Mouse (Mus musculus) bone marrow macrophage, adult 2 months (primary cell): Measurements from ENCODE around the gene Hydin. TPM values are rescaled to one million over a fixed set of nuclear protein-coding genes. Genes with fewer than 3 reads are reported as not detected.
A peak's percentile ranks its signal among the peaks of the same experiment; 100 is the strongest.

ENCODE experiments used
- H3K27ac ChIP-seq: 2 replicates; pipeline ENCODE4 v1.5.1; 2012; ENCODE audit warnings: low read depth, low read length; ENCODE audit not compliant: insufficient read depth
- H3K4me1 ChIP-seq: 2 replicates; pipeline ENCODE4 v1.6.1; 2012; ENCODE audit warnings: low read length; ENCODE audit not compliant: control insufficient read depth, insufficient read depth
- H3K4me3 ChIP-seq: 2 replicates; pipeline ENCODE4 v1.5.1; 2012; ENCODE audit warnings: mild to moderate bottlenecking, low read length, moderate library complexity; ENCODE audit not compliant: insufficient read depth
- CTCF ChIP-seq: IDR thresholded peaks from 2 replicates; pipeline ENCODE4 v1.5.1; 2012; ENCODE audit warnings: low read depth, mild to moderate bottlenecking, low read length, moderate library complexity
- POLR2A ChIP-seq: IDR thresholded peaks from 2 replicates; pipeline ENCODE4 v1.6.1; 2012; ENCODE audit warnings: mild to moderate bottlenecking, low read depth, low read length, borderline replicate concordance
- polyA plus RNA-seq: library from polyadenylated mRNA; stranded (reverse); fragments of >200 nt; gene quantifications from 2 replicates; pipeline ENCODE4 v1.2.4, GENCODE M21; 2012; ENCODE audit not compliant: missing spikeins, insufficient read depth, insufficient read length

Hydin gene
- polyA plus RNA-seq, 1 experiment, result 0.32 TPM

DNA sequence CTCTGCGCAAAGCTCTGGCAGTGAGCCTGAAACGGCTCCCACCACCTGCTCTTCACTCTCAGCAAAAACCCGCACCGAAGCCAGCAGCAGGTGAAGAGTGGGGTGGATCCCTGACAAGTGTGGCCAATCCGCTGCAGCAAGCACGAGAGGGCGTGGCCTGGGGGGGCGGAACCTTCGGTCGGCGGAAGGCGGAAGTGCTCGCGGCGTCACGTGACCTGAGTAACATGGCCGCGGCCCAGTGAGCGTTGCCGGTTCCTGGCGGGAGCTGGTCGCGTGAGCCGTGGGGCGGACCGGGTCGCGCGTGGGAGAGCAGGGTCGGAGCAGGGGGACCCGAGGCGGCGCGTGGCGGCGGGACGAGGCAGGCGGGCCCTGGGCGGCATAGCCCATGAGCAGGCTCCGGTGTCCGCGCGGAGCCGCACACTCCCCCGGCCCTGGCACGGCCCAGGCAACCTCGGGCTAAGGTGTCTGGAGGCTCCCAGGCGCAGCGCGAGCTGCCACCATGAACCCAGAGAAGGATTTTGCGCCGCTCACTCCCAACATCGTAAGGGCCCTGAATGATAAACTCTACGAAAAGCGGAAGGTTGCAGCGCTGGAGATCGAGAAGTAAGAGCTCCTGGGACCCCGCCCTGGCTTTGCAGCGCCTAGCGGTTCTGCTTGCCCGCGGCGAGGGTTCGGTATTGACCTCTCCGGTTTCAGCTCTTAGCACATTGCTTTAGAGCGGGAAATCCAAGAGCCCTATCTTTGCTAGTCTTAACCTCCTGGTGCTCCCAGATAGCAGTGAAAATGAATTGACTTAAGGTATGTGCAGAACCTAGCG is 351.8 kb downstream of the Hydin start, which contains the start of gene Vac14:
TSS of gene Vac14 (plus strand) at position 195 of the 817 bp plus-strand sequence.
- Histone ChIP-seq H3K27ac (peak within 1 kb of the TSS; percentile 89), H3K4me1 (peaks cover 27% of the 10 kb centered on the region)

DNA sequence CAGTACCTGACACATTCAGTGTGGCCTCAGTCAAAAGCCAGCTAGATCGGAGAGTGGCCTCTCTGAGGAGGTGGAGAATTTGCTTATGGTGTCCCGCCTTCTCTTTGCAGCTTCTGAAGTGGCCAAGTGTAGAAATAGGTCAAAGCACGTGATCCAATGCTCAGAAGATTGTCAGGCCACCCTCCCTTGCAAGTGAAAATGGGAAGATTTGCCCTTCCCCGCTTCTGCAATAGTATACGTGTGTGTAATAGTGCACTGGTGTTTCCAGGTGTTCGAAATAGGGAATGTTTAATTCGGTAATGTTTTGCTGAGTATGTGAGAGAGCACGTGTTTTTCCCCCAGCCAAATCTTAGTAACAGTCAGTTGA is 352.4 kb downstream of the Hydin start:
- TF ChIP-seq CTCF (no peak), POLR2A (no peak)
- H3K27ac ChIP-seq, result peak overlapping the region; percentile 89
- H3K4me3 ChIP-seq, result peak overlapping the region; percentile 85

More for the DNA sequence above, 351.8 kb downstream of the Hydin start, which contains the start of gene Vac14:
- TF ChIP-seq CTCF (no peak), POLR2A (no peak)
- peak within 1 kb of the TSS; percentile 85 for H3K4me3 ChIP-seq

DNA sequence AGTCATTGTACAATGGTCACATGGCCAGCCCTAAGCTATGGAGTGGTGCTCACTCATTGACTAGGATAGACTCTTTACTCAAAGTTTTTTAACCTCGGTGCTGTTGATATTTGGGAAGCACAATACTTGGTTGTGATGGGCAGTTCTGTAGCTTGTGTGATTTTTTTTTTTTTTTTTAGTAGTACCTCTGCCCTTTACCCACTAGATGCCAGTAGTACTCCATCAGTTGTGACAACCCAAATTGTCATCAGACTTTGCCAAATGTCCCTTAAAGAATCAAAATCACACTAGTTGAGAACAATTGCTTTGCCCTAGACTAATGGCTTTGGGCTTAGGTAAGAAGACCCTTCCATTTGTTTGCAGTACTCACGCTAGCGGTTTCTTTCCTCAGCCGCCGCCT is 353.1 kb downstream of the Hydin start:
- Histone ChIP-seq H3K4me1 (peaks cover 27% of the 10 kb centered on the region), H3K4me3 (peak overlapping the region; percentile 85), H3K27ac (peak overlapping the region; percentile 89; the same call in 1 of the 2 replicates)
- TF ChIP-seq CTCF (no peak), POLR2A (no peak)

More for the DNA sequence above, 352.4 kb downstream of the Hydin start:
- H3K4me1 ChIP-seq, result peaks cover 27% of the 10 kb centered on the region

DNA sequence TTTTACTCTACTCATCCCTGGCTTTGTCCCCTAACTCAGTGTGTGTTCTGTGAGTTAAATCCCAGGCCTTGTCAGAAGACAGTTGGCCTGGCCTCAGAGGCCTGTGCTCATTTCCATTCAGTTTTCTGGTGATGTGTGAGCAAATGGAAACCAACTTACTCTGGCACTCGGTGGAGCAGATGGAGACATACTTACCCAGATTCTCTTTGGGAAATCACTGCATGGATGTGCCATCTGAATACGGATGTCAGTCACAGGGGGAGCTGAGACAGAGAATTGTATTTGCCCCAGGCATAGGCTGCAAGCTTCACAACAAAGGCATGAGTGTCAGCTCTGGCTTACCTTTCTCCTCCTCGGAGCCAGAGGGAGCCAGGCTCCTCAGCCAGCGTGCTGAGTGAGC is 359.7 kb downstream of the Hydin start:
- TF ChIP-seq POLR2A, result no peak
- no peak for TF ChIP-seq CTCF
- no peak overlapping the region for H3K4me3 ChIP-seq
- no peak overlapping the region for H3K27ac ChIP-seq
- H3K4me1 ChIP-seq, result peaks cover 38% of the 10 kb centered on the region

- Histone ChIP-seq H3K4me1 (peaks cover 26% of the 10 kb centered on the region), H3K4me3 (no peak overlapping the region), H3K27ac (0 out of 2 replicates have a peak overlapping the region, but pooled peaks have one; percentile 12)
- TF ChIP-seq POLR2A (no peak), CTCF (peak; percentile 18)
Measured at GRCm38 (mm10) chr8:110629245-110630063, 362.7 kb downstream of the Hydin start.

DNA sequence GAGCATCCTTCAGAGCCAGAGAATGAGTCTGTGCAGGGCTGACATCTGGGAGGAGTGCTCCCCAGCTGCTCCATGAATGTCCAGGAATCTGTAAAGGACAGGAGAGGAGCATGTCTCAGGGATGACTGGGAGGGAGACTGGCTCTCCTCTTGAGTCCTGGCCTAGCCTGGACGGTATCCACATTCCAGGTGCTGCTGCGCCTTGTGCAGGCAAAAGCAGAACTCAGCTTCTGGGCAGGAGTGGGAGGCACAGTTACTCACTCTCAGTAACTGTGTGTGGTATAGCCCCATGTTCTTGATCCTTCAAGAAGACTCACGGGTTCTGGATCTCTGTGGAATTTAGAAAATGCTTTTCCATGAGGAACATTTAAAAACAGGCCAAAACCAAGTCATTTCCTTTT is 363.3 kb downstream of the Hydin start:
- Histone ChIP-seq H3K4me3 (no peak overlapping the region), H3K27ac (0 out of 2 replicates have a peak overlapping the region, but pooled peaks have one; percentile 12), H3K4me1 (peaks cover 26% of the 10 kb centered on the region)
- TF ChIP-seq CTCF, result no peak
- TF ChIP-seq POLR2A, result no peak

DNA sequence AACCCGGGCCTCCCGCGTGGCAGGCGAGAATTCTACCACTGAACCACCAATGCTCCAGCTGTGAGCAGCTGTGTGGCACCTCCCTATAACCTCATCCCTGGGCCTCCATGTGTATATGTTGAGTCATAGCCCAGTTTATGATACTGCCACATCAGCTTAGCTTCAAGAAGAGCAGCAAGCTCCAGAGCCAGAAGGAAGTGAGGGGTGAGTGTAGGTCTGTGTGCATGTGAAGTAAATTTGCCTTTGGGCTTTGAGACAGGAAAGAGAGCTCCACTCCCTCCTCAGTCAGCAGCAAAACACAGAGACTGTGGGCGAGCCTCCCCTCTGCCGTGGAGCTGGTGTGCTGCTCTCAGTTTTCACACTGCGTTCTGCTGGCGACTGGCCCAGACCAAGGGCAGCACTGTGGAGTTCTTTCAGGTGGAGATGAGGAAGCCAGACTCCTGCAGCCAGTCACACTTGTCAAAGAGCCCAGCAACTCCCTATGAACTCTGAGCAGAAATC is 363.8 kb downstream of the Hydin start:
- TF ChIP-seq CTCF (no peak), POLR2A (no peak)
- Histone ChIP-seq H3K27ac (peak overlapping the region; percentile 24), H3K4me1 (peaks cover 26% of the 10 kb centered on the region), H3K4me3 (no peak overlapping the region)

- TF ChIP-seq CTCF, result no peak
- no peak for TF ChIP-seq POLR2A
- Histone ChIP-seq H3K4me3 (no peak overlapping the region), H3K4me1 (peaks cover 26% of the 10 kb centered on the region), H3K27ac (no peak overlapping the region; the same call in 1 of the 2 replicates)
Measured at GRCm38 (mm10) chr8:110631201-110631600, 364.4 kb downstream of the Hydin start.

- no peak overlapping the region for H3K27ac ChIP-seq
- TF ChIP-seq POLR2A (no peak), CTCF (no peak)
- peaks cover 22% of the 10 kb centered on the region for H3K4me1 ChIP-seq
- H3K4me3 ChIP-seq, result no peak overlapping the region
Measured at GRCm38 (mm10) chr8:110633814-110634213, 367.0 kb downstream of the Hydin start.

GRCm38 (mm10) chr8:110636182-110636581 is 369.4 kb downstream of the Hydin start:
- Histone ChIP-seq H3K27ac (no peak overlapping the region), H3K4me3 (no peak overlapping the region), H3K4me1 (peaks cover 4% of the 10 kb centered on the region)
- TF ChIP-seq CTCF (no peak), POLR2A (no peak)
